Mouse (Mus musculus): ENCODE measurements around the gene Golph3l. TPM values are rescaled to one million over a fixed set of nuclear protein-coding genes. Genes with fewer than 3 reads are reported as not detected.
"Not testable (repeated sequence)": the region's sequence is repeated elsewhere in the genome, so short reads cannot be mapped to it uniquely, and the experiment has no call there.

The Golph3l gene
- 29.4 and 29.9 TPM in 2 replicates for polyA plus RNA-seq (2015; fragmentation: Nextera tagmentation; extraction: Ambion mirVana)

GRCm38 (mm10) chr3:95588604-95589086 is at the start of gene Golph3l:
Gene Golph3l, plus strand, starts transcription at chr3:95588934.
- peak within 1 kb of the TSS; percentile 59 for H3K4me2 ChIP-seq
- peak within 1 kb of the TSS; percentile 74 for H3K4me3 ChIP-seq
- WGBS: under 1% methylated on average over 12 of the region's 12 CpGs
- H3K27me3 ChIP-seq: no peaks in the 10 kb centered on the region
- peaks cover 5% of the 10 kb centered on the region; the same call in 1 of the 2 replicates for H3K4me1 ChIP-seq
- no peaks in the 10 kb centered on the region for H3K9me3 ChIP-seq
- peaks cover 14% of the 10 kb centered on the region; the same call in 1 of the 2 replicates for H3K36me3 ChIP-seq
- H3K27ac ChIP-seq: peak within 1 kb of the TSS; percentile 85
- peak; percentile 100 for ATAC-seq (ENCODE audit: insufficient number of reproducible peaks, low FRiP score, low TSS enrichment, low read depth)
- peak within 1 kb of the TSS; percentile 55 for H3K9ac ChIP-seq

DNA sequence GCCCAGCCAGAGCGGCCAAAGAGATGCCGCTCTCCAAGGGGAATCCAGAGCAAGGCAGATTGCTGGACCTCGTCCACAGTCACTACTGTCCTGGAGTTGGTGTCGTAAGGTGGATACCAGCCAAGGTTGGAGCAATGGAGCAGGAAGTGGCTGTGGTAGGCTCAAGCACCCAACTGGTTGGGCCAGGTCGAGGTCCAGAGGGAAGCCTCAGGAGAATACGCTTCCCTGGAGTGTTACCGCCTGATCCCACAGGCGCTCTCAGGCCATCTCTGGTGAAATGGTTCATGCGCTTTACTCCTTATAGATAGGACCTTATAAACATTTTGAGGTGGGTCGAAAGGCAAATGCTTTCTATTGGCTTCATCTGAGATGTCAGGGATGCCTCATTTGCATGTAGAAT is 49.8 kb upstream of the Golph3l start:
- H3K4me2 ChIP-seq: no peak overlapping the region
- 89% methylated on average over 10 of the region's 10 CpGs for WGBS
- no peaks in the 10 kb centered on the region for H3K36me3 ChIP-seq
- no peaks in the 10 kb centered on the region for H3K9me3 ChIP-seq
- no peak overlapping the region for H3K27ac ChIP-seq
- no peak overlapping the region for H3K9ac ChIP-seq
- no peak overlapping the region for H3K4me3 ChIP-seq
- no peaks in the 10 kb centered on the region for H3K27me3 ChIP-seq
- H3K4me1 ChIP-seq: no peaks in the 10 kb centered on the region
- no peak for ATAC-seq (ENCODE audit: insufficient number of reproducible peaks, low FRiP score, low TSS enrichment, low read depth)

GRCm38 (mm10) chr3:95539837-95540236 is 48.9 kb upstream of the Golph3l start:
- Histone ChIP-seq H3K27me3 (no peaks in the 10 kb centered on the region), H3K36me3 (no peaks in the 10 kb centered on the region), H3K4me1 (no peaks in the 10 kb centered on the region), H3K4me2 (no peak overlapping the region), H3K4me3 (no peak overlapping the region), H3K27ac (no peak overlapping the region), H3K9me3 (no peaks in the 10 kb centered on the region), H3K9ac (no peak overlapping the region)
- no peak for ATAC-seq (ENCODE audit: insufficient number of reproducible peaks, low FRiP score, low TSS enrichment, low read depth)
- 88% methylated on average over 4 of the region's 4 CpGs for WGBS

GRCm38 (mm10) chr3:95541186-95541585 is 47.5 kb upstream of the Golph3l start:
- H3K4me1 ChIP-seq; H3K36me3 ChIP-seq; H3K4me2 ChIP-seq; H3K9ac ChIP-seq; H3K4me3 ChIP-seq; H3K9me3 ChIP-seq; H3K27me3 ChIP-seq; H3K27ac ChIP-seq; ATAC-seq (ENCODE audit: insufficient number of reproducible peaks, low FRiP score, low TSS enrichment, low read depth): not testable (repeated sequence)
- WGBS: 82% methylated on average over 2 of the region's 2 CpGs

GRCm38 (mm10) chr3:95542171-95542570 is 46.6 kb upstream of the Golph3l start:
- H3K36me3 ChIP-seq: no peaks in the 10 kb centered on the region
- no peak overlapping the region for H3K9ac ChIP-seq
- H3K4me2 ChIP-seq: no peak overlapping the region
- no peaks in the 10 kb centered on the region for H3K27me3 ChIP-seq
- H3K27ac ChIP-seq: no peak overlapping the region
- no peak overlapping the region for H3K4me3 ChIP-seq
- H3K9me3 ChIP-seq: no peaks in the 10 kb centered on the region
- ATAC-seq (ENCODE audit: insufficient number of reproducible peaks, low FRiP score, low TSS enrichment, low read depth): no peak
- no peaks in the 10 kb centered on the region for H3K4me1 ChIP-seq

DNA sequence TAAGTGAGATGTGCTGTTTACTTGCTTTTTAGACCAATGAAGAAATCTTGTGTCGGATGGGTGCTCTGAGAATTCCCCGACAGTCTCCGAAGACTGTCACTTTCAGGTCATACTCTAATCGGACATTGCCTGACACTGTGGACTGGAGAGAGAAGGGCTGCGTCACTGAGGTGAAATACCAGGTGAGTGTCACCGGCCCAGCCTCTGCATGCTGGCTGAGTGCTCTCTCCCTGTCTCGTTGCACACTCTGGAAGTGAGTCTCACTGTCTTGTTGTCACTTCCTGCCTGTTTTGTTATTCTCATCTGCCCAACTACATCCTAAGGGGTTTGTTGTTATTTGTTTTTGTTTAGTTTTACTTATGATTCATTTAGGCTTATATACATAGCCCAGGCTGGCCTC is 45.8 kb upstream of the Golph3l start:
- Histone ChIP-seq H3K27me3 (no peaks in the 10 kb centered on the region), H3K36me3 (no peaks in the 10 kb centered on the region), H3K4me3 (no peak overlapping the region), H3K9me3 (no peaks in the 10 kb centered on the region), H3K9ac (no peak overlapping the region), H3K4me1 (no peaks in the 10 kb centered on the region), H3K4me2 (no peak overlapping the region), H3K27ac (no peak overlapping the region)
- WGBS: 70% methylated on average over 7 of the region's 7 CpGs
- ATAC-seq (ENCODE audit: insufficient number of reproducible peaks, low FRiP score, low TSS enrichment, low read depth): no peak

DNA sequence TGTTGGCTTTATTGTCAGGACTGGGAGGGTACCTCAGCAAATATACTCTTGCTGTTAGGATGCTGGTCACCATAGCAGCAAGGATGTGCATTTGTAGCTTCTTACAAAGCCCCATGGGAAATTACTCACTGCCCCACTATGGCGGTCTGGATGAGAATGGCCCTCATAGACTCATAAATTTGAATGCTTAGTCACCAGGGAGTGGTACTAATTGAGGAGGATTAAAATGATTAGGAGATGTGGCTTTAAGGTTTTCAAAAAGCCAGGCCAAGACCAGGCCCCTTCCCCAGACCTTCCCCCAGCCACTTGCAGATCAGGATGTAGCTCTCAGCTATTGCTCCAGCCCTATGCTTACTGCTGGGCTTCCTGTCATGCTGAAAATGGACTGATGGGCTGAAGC is 38.6 kb upstream of the Golph3l start:
- no peak overlapping the region for H3K27ac ChIP-seq
- H3K4me2 ChIP-seq: no peak overlapping the region
- no peak for ATAC-seq (ENCODE audit: insufficient number of reproducible peaks, low FRiP score, low TSS enrichment, low read depth)
- no peak overlapping the region for H3K9ac ChIP-seq
- no peaks in the 10 kb centered on the region for H3K4me1 ChIP-seq
- no peak overlapping the region for H3K4me3 ChIP-seq
- H3K36me3 ChIP-seq: no peaks in the 10 kb centered on the region
- H3K9me3 ChIP-seq: no peaks in the 10 kb centered on the region
- 63% methylated on average over 1 of the region's 1 CpGs for WGBS
- no peaks in the 10 kb centered on the region for H3K27me3 ChIP-seq

GRCm38 (mm10) chr3:95553986-95554385 is 34.7 kb upstream of the Golph3l start:
- WGBS: 52% methylated on average over 3 of the region's 3 CpGs
- Histone ChIP-seq H3K27ac (no peak overlapping the region), H3K4me3 (no peak overlapping the region), H3K9ac (no peak overlapping the region), H3K4me2 (no peak overlapping the region), H3K27me3 (no peaks in the 10 kb centered on the region), H3K4me1 (no peaks in the 10 kb centered on the region), H3K9me3 (no peaks in the 10 kb centered on the region), H3K36me3 (no peaks in the 10 kb centered on the region)
- ATAC-seq (ENCODE audit: insufficient number of reproducible peaks, low FRiP score, low TSS enrichment, low read depth): no peak

DNA sequence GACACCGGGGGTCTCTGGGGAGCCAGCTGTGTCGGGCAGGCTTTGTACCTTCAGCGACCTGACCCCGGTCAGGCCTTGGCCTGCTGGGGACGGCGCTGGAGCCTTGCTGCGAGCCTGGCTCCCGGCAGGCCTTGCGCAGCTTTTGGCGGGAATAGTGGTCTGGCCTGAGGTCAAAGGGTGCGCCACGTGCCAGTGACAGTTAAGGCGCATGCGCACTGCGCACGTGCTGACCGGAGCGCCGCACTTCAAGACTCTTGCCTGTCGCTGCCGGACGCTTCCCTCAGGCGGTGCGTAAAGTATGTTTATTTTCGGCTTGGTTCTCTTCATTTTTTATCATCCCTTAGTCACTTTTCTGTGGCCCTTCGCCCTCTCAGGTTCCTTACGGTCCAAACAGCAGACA is 29.3 kb upstream of the Golph3l start, which contains the start of gene Hormad1:
Gene Hormad1, plus strand, starts transcription at position 241 of the 400 bp plus-strand sequence.
- H3K4me2 ChIP-seq: no peak within 1 kb of the TSS
- 89% methylated on average over 27 of the region's 27 CpGs for WGBS
- no peaks in the 10 kb centered on the region for H3K9me3 ChIP-seq
- no peak within 1 kb of the TSS for H3K9ac ChIP-seq
- no peak for ATAC-seq (ENCODE audit: insufficient number of reproducible peaks, low FRiP score, low TSS enrichment, low read depth)
- H3K27me3 ChIP-seq: no peaks in the 10 kb centered on the region
- no peak within 1 kb of the TSS for H3K27ac ChIP-seq
- no peaks in the 10 kb centered on the region for H3K36me3 ChIP-seq
- H3K4me3 ChIP-seq: no peak within 1 kb of the TSS
- no peaks in the 10 kb centered on the region for H3K4me1 ChIP-seq

- Histone ChIP-seq H3K9ac (no peak overlapping the region), H3K9me3 (no peaks in the 10 kb centered on the region), H3K27me3 (no peaks in the 10 kb centered on the region), H3K4me2 (no peak overlapping the region), H3K4me3 (no peak overlapping the region), H3K4me1 (no peaks in the 10 kb centered on the region), H3K36me3 (no peaks in the 10 kb centered on the region), H3K27ac (no peak overlapping the region)
- no peak for ATAC-seq (ENCODE audit: insufficient number of reproducible peaks, low FRiP score, low TSS enrichment, low read depth)
- WGBS: 90% methylated on average over 3 of the region's 3 CpGs
Measured at GRCm38 (mm10) chr3:95560738-95561137, 28.0 kb upstream of the Golph3l start.

DNA sequence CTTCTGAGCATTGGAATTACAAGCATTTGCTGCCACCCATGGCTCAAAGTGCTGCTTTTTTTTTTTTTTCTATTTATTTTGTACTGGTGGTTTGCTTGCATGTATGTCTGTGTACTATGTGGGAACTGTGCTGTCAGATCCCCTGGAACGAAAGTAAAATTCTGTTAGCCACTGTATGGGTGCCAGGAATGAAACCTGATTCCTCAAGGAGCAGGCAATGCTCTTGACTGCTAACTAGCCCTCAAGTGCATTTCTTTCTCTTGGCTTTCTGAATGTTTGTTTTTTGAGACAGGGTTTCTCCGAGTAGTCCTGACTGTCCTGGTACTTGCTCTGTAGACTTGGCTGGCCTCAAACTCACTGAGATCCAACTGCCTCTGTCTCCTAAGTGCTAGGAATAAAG is 26.9 kb upstream of the Golph3l start:
- no peak for ATAC-seq (ENCODE audit: insufficient number of reproducible peaks, low FRiP score, low TSS enrichment, low read depth)
- H3K27ac ChIP-seq: no peak overlapping the region

GRCm38 (mm10) chr3:95569585-95569984 is 19.1 kb upstream of the Golph3l start:
- Histone ChIP-seq H3K9me3 (no peaks in the 10 kb centered on the region), H3K4me1 (no peaks in the 10 kb centered on the region), H3K4me3 (no peak overlapping the region), H3K4me2 (no peak overlapping the region), H3K27me3 (no peaks in the 10 kb centered on the region), H3K9ac (no peak overlapping the region), H3K36me3 (no peaks in the 10 kb centered on the region), H3K27ac (no peak overlapping the region)
- WGBS: 93% methylated on average over 3 of the region's 3 CpGs
- no peak for ATAC-seq (ENCODE audit: insufficient number of reproducible peaks, low FRiP score, low TSS enrichment, low read depth)

More for the DNA sequence above, 26.9 kb upstream of the Golph3l start:
- Histone ChIP-seq H3K9ac (no peak overlapping the region), H3K4me1 (no peaks in the 10 kb centered on the region), H3K4me3 (no peak overlapping the region), H3K4me2 (no peak overlapping the region), H3K27me3 (no peaks in the 10 kb centered on the region), H3K9me3 (no peaks in the 10 kb centered on the region), H3K36me3 (no peaks in the 10 kb centered on the region)
- WGBS: 41% methylated on average over 2 of the region's 2 CpGs
